Mouse (Mus musculus) ES-Bruce4 (cell line): ENCODE data around the gene Zfp689. TPM values are rescaled to one million over a fixed set of nuclear protein-coding genes. Genes with fewer than 3 reads are reported as not detected.

Source experiments
- H3K27ac ChIP-seq: 2 replicates; pipeline ENCODE4 v1.5.1; 2012; ENCODE audit warnings: low read length, inconsistent platforms; ENCODE audit not compliant: insufficient read depth
- H3K27me3 ChIP-seq: 2 replicates; pipeline ENCODE4 v1.6.1; 2012; ENCODE audit warnings: mild to moderate bottlenecking, low read length, inconsistent platforms; ENCODE audit not compliant: control insufficient read depth, poor library complexity, insufficient read depth, severe bottlenecking
- H3K36me3 ChIP-seq: 2 replicates; pipeline ENCODE4 v1.6.1; 2012; ENCODE audit warnings: inconsistent platforms, mild to moderate bottlenecking, low read length, moderate library complexity; ENCODE audit not compliant: control insufficient read depth, poor library complexity, insufficient read depth, severe bottlenecking
- H3K4me1 ChIP-seq: one replicate; pipeline ENCODE4 v1.8.1; 2011; ENCODE audit warnings: low read length; ENCODE audit not compliant: control insufficient read depth, insufficient read depth
- H3K4me3 ChIP-seq: 2 replicates; pipeline ENCODE4 v1.5.1; 2011; ENCODE audit warnings: low read depth, mild to moderate bottlenecking, low read length
- H3K9ac ChIP-seq: 2 replicates; pipeline ENCODE4 v1.6.1; 2012; ENCODE audit warnings: low read depth, mild to moderate bottlenecking, inconsistent platforms; ENCODE audit not compliant: poor library complexity, severe bottlenecking
- H3K9me3 ChIP-seq: replicated peaks from 2 replicates; pipeline ENCODE4 v1.6.1; 2012; ENCODE audit warnings: mild to moderate bottlenecking, low read length, inconsistent platforms; ENCODE audit not compliant: control insufficient read depth, poor library complexity, insufficient read depth, severe bottlenecking
- CTCF ChIP-seq: IDR thresholded peaks from one replicate; pipeline ENCODE4 v1.8.1; 2011; ENCODE audit warnings: low read depth, low read length
- EP300 ChIP-seq: IDR thresholded peaks from 2 replicates; pipeline ENCODE4 v1.6.1; 2011; ENCODE audit warnings: low read depth, low read length; ENCODE audit not compliant: insufficient read depth
- POLR2A ChIP-seq: IDR thresholded peaks from one replicate; pipeline ENCODE4 v1.8.1; 2011; ENCODE audit warnings: low read length; ENCODE audit not compliant: insufficient read depth
- polyA plus RNA-seq: library from polyadenylated mRNA; stranded (reverse); fragments of >200 nt; gene quantifications from 2 replicates; pipeline ENCODE4 v1.2.4, GENCODE M21; 2011; ENCODE audit warnings: low read depth; ENCODE audit not compliant: missing spikeins, insufficient read depth, insufficient read length

The Zfp689 gene
- polyA plus RNA-seq, 1 experiment: 2.7 TPM

DNA sequence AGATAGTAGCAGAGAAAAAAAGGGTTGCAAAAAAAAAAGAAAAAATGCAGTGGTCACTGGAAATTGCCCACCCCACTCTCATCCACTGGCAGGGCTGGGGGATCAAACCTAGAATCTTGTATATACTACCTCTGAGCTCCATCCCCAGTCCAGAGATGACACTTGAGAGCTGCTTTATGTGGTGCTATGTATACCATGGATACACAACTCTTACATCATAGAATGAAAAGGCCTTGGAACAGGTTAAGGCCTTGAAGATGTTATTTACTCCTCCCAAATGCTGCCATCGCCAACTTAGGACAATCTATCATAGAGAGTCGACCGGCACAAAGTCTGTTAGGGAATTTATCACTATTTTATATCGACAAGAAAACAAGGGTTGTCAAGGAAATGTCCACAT, 27.9 kb upstream of the Zfp689 start:
- Histone ChIP-seq H3K4me1 (peaks cover 3% of the 10 kb centered on the region), H3K4me3 (no peak overlapping the region), H3K27me3 (no peaks in the 10 kb centered on the region), H3K36me3 (peaks cover 24% of the 10 kb centered on the region), H3K27ac (peak overlapping the region; percentile 60; the same call in 1 of the 2 replicates), H3K9ac (peak overlapping the region; percentile 42), H3K9me3 (no peaks in the 10 kb centered on the region)
- no peak for TF ChIP-seq CTCF
- no peak for TF ChIP-seq POLR2A
- no peak for TF ChIP-seq EP300

DNA sequence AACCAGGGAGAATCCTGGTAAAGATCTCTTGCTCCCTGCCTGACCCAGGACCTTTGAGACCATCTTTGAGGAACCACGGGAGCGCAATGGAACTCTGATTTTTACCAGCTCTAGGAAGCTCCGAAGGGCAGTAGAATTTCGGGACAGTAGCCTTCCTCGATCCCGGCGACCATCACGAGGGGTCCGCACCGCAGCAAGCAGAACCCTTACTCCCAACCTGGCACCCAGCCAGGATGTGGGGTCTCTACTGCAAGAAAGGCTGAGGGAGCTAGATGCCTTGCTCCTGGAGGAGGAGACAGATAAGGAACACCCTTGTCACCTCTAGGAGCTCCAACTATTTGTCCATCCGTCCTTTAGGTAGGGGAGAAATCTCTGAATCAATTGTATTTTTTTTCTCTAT, 27.4 kb upstream of the Zfp689 start:
- no peak for TF ChIP-seq EP300
- no peak for TF ChIP-seq POLR2A
- no peak for TF ChIP-seq CTCF
- no peak overlapping the region for H3K4me3 ChIP-seq
- no peak overlapping the region for H3K27ac ChIP-seq
- no peaks in the 10 kb centered on the region for H3K27me3 ChIP-seq
- peaks cover 3% of the 10 kb centered on the region for H3K4me1 ChIP-seq
- H3K9me3 ChIP-seq: no peaks in the 10 kb centered on the region
- H3K9ac ChIP-seq: no peak overlapping the region
- H3K36me3 ChIP-seq: peaks cover 24% of the 10 kb centered on the region

DNA sequence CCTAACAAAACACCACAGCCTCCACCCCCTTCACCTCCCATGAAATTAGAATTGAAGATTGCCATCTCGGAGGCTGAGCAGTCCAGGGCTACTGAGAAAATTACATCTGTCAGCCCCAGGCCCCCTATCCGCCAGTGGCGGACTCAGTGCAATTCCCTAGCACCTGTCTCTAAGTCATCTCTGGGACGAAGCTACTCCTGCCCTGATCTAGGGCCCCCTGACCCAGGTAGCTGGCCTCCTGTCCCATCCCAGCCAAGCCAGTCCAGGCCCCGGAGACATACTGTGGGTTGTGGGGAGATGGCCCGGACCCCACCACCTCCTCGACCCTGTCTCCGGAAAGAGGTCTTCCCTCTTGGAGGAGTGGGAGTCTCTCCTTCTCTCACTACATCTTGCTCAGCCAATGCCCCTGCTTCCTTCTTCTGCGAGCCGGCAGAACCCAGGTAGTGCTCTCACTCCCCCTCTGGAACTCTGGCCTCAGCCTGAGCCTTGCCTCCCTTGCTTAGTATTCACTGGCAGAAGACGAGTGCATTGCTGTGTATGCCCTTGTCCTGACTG, 26.3 kb upstream of the Zfp689 start:
- Histone ChIP-seq H3K4me1 (peaks cover 3% of the 10 kb centered on the region), H3K27ac (no peak overlapping the region), H3K9me3 (no peaks in the 10 kb centered on the region), H3K27me3 (no peaks in the 10 kb centered on the region), H3K9ac (no peak overlapping the region), H3K4me3 (no peak overlapping the region), H3K36me3 (peaks cover 21% of the 10 kb centered on the region)
- TF ChIP-seq CTCF (no peak), POLR2A (no peak), EP300 (no peak)

DNA sequence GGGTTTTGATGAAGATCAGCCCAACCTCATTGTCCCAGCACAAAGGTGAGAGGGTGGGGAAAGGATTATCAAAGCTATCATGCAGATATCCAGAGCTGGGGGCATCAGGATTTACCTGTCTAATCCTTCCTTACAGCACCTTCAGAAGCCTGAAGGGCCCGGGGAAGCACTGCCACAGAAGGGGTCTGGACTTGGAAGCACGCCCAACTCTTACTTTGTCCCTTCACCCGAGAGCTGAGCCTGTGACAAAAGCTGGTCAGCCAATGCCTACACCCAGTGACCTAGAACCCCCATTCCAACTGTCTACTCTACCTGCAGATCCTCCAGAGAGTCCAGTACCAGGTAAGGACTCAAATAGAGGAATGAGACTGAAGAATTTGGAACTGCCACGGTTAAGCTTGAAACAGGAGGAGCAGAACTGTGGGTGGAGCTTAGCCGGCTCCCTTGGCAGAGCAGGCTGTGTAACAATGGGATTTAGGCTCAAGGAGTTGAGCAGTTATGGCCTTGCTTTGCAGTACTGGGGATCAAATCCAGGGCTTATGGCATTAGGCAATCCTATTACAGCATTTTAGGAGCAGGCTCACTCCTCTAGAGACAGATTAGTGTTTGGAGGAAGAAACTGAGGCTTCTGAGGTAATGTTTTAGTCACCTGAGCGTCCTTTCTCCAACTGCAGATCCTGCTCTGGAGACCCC, 25.6 kb upstream of the Zfp689 start:
- Histone ChIP-seq H3K27me3 (no peaks in the 10 kb centered on the region), H3K4me3 (no peak overlapping the region), H3K36me3 (peaks cover 21% of the 10 kb centered on the region), H3K4me1 (no peaks in the 10 kb centered on the region), H3K9me3 (peaks cover 1% of the 10 kb centered on the region; the same call in 1 of the 2 replicates), H3K27ac (no peak overlapping the region), H3K9ac (no peak overlapping the region)
- TF ChIP-seq CTCF (no peak), POLR2A (no peak)

DNA sequence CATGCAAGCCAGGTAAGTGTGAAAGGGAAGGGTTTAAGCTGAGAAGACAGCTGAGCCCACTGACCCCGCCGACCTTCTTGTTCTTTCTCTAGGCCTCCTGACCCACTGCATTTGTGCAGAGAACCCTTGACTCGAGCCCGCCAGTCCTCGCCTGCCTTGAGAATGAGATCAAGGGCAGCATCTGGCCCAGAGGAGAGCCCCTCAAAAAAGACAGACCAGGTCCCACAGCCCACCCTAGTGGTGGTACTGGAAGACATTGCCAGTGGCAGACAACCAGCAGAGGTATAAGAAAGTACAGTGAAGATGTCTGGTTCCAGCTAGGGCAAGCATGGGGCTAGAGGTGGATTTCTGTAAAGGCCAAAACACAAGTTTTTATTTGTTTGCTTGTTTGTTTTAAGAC, 24.7 kb upstream of the Zfp689 start:
- Histone ChIP-seq H3K4me1 (no peaks in the 10 kb centered on the region), H3K4me3 (no peak overlapping the region), H3K9ac (no peak overlapping the region), H3K36me3 (peaks cover 21% of the 10 kb centered on the region), H3K9me3 (peaks cover 10% of the 10 kb centered on the region), H3K27me3 (no peaks in the 10 kb centered on the region), H3K27ac (no peak overlapping the region)
- TF ChIP-seq EP300: no peak
- TF ChIP-seq POLR2A: no peak
- peak; percentile 48 for TF ChIP-seq CTCF

DNA sequence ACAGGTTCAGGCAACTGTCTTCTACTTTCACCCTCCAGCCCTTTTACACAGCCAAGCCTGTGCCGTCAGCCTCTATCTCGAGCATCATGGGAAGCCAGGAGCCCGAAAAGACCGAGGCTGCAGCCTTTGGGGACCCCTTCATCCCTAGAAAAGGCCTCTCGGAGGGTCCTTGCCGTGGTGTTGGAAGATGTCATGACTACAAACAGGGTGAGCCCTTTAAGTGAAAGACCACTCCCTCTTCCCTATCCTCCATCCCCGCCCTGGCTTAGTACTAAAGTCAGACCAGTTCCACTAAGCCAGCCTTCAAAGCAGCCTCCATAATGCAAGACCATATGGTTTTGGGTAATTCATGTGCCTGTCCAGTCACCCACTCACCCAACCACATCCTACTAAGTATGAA, 23.1 kb upstream of the Zfp689 start:
- H3K27me3 ChIP-seq: no peaks in the 10 kb centered on the region
- H3K27ac ChIP-seq: peak overlapping the region; percentile 92
- peaks cover 21% of the 10 kb centered on the region for H3K36me3 ChIP-seq
- TF ChIP-seq POLR2A (no peak), EP300 (no peak), CTCF (no peak)
- H3K4me3 ChIP-seq: peak overlapping the region; percentile 78
- H3K9ac ChIP-seq: peak overlapping the region; percentile 94
- peaks cover 26% of the 10 kb centered on the region for H3K9me3 ChIP-seq
- no peaks in the 10 kb centered on the region for H3K4me1 ChIP-seq
